Mouse (Mus musculus) limb, embryonic 15.5 days (tissue): Measurements from ENCODE around the gene Cenpm. TPM values are rescaled to one million over a fixed set of nuclear protein-coding genes. Genes with fewer than 3 reads are reported as not detected.

ENCODE experiments used
- ATAC-seq: fragments of 200-750 bp; cut with Nextera tagmentation; 2 replicates; pipeline ENCODE4 v1.8.0; 2017; ENCODE audit warnings: low read depth, moderate TSS enrichment; ENCODE audit not compliant: insufficient number of reproducible peaks, low FRiP score, low TSS enrichment
- H3K27ac ChIP-seq: fragments of 300-500 bp; sonication (generic); 2 replicates; pipeline ENCODE4 v1.5.1; 2015; ENCODE audit warnings: moderate library complexity, mild to moderate bottlenecking, inconsistent platforms
- H3K27me3 ChIP-seq: fragments of 300-500 bp; sonication (generic); 2 replicates; pipeline ENCODE4 v1.6.1; 2015; ENCODE audit warnings: inconsistent platforms
- H3K36me3 ChIP-seq: fragments of 300-500 bp; sonication (generic); 2 replicates; pipeline ENCODE4 v1.6.1; 2015; ENCODE audit warnings: inconsistent platforms
- H3K4me1 ChIP-seq: fragments of 300-500 bp; sonication (generic); 2 replicates; pipeline ENCODE4 v1.6.1; 2015; ENCODE audit warnings: inconsistent platforms
- H3K4me2 ChIP-seq: fragments of 300-500 bp; sonication (generic); 2 replicates; pipeline ENCODE4 v1.6.1; 2015; ENCODE audit warnings: mild to moderate bottlenecking, inconsistent platforms
- H3K4me3 ChIP-seq: fragments of 300-500 bp; sonication (generic); 2 replicates; pipeline ENCODE4 v1.5.1; 2015; ENCODE audit warnings: mild to moderate bottlenecking, inconsistent platforms
- H3K9ac ChIP-seq: fragments of 300-500 bp; sonication (generic); 2 replicates; pipeline ENCODE4 v1.6.1; 2015; ENCODE audit warnings: inconsistent platforms
- H3K9me3 ChIP-seq: fragments of 300-500 bp; sonication (generic); 2 replicates; pipeline ENCODE4 v1.6.1; 2016; ENCODE audit warnings: inconsistent platforms
- WGBS: fragments of 180-500 bp; shearing (Covaris S2); methylation state at CpG from one replicate; pipeline ENCODE4 v1.1.7; 2015; 5-methylcytosine and 5-hydroxymethylcytosine counted together
- polyA plus RNA-seq: library from polyadenylated mRNA; unstranded; fragments of >200 nt; fragmentation: Nextera tagmentation; extraction: Ambion mirVana; gene quantifications from 2 replicates; pipeline ENCODE4 v1.2.1, GENCODE M21; 2015

The Cenpm gene
- polyA plus RNA-seq, 1 experiment from 2014 or later: 49.5 TPM

DNA sequence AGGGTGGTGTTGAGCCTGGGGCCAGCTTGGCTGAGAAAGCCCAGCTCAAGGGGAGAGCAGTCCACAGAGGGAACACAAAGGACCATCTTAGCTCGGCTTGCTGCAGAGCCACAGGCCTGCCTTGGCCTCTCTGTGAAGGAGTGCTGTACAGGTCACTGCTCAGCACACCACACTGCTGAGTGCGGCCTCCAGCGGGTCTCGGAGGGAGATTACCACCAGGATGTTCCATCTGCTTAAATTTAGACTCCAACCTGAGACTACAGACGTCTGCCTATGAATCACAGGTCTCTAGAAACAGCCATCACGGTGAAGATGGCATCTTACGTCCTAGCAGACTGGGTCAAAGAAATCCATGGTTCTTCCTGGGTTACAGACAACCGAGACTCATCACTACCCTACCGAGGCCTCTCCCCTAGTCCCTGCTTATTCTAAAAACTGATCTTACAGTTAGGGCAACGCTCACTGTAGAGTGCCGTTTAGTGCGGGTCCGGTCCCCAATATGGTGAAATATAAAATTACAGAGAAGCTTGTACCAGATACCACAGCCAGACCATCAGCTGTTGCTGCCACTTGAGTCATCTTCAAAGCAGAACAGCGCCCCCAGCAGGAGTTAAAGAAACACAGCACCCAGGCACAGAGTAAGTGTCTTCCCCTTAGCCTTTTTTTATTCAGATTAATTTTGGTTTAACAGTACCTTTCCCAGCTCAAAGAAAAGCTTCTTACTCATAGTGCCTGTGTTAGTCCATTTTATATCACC lies 23.3 kb downstream of the Cenpm start:
- Histone ChIP-seq H3K36me3 (no peaks in the 10 kb centered on the region), H3K27ac (no peak overlapping the region), H3K9me3 (no peaks in the 10 kb centered on the region), H3K9ac (no peak overlapping the region), H3K4me2 (no peak overlapping the region), H3K27me3 (peaks cover 49% of the 10 kb centered on the region), H3K4me3 (no peak overlapping the region), H3K4me1 (peaks cover 21% of the 10 kb centered on the region)
- no peak for ATAC-seq
- 67% methylated on average over 14 of the region's 14 CpGs for WGBS

DNA sequence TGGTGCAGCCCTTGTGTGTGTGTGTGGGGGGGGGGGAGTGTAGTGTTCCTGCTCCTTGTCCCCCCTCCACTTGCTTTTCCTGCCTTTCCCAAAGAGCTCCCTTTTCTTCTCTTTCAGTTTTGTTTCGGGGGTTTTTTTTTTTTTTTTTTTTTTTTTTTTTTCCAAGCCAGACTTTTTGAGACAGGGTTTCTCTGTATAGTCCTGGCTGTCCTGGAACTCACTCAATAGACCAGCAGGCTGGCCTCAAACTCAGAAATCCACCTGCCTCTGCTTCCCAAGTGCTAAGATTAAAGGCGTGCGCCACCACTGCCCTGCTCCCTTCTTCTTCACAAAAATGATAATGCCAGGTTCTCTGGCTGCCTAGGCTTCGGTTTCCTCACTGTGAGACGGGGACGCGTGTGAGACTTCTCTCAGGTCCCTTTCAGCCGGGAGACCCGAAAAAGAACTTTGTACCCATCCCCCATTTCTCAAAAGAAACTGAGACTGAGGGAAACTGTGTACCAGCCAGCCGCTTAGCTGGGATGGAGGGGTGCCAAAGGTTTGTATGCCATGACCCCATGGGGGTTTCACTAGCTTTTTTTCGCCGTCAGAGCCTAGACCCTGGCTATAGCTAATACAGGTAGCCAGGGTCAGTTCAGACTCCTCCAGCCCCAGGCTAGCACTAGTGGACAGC lies 24.4 kb downstream of the Cenpm start:
- no peaks in the 10 kb centered on the region for H3K9me3 ChIP-seq
- no peak overlapping the region for H3K27ac ChIP-seq
- peaks cover 54% of the 10 kb centered on the region for H3K27me3 ChIP-seq
- no peaks in the 10 kb centered on the region for H3K36me3 ChIP-seq
- no peak overlapping the region for H3K4me2 ChIP-seq
- 72% methylated on average over 11 of the region's 12 CpGs for WGBS
- ATAC-seq: no peak
- H3K9ac ChIP-seq: no peak overlapping the region
- no peak overlapping the region for H3K4me3 ChIP-seq
- H3K4me1 ChIP-seq: peaks cover 31% of the 10 kb centered on the region

DNA sequence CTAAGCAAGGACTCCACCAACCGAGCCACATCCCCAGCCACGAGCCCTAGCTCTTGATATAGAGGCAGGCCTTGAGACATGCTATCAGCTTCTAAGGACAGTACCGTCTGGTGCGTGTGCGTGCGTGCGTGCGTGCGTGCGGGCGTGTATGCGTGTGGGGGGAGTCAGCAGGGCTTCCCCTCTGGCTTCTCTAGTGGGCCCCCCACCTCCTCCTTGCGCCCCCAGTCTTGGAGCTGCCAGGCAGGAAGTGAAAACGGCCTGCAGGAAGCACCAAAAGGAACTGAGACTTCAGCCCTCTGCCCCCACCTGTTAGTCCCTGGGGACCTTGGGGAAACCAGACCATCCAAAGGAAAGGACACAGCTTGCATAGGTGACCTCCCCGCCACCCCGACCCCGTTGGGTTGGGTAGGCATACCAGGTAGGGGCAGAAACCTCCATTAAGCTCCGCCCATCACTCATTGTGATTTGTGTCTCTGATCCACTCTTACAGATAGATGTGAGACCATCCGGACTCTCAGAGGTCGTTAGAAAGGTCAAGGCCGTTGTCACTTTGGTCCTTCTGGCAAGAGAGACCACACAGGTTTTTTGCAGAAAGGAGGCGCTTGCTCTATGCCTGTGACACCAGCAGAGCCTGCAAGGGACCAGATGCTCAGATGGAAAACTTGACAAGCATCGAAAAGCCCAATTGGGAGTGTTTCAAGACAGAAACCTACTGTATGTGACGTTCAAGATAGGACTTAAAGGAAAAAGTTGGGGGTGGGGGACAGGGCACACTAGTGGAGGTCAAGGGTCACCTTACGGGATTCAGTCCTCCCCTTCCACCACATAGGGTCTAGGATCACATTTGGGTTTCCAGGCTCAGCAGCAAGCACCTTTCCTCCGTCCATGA lies 25.5 kb downstream of the Cenpm start:
- no peaks in the 10 kb centered on the region for H3K9me3 ChIP-seq
- peaks cover 23% of the 10 kb centered on the region for H3K4me1 ChIP-seq
- no peak overlapping the region for H3K27ac ChIP-seq
- H3K4me2 ChIP-seq: no peak overlapping the region
- no peak overlapping the region for H3K4me3 ChIP-seq
- no peak for ATAC-seq
- no peaks in the 10 kb centered on the region for H3K36me3 ChIP-seq
- H3K27me3 ChIP-seq: peaks cover 52% of the 10 kb centered on the region
- no peak overlapping the region for H3K9ac ChIP-seq
- WGBS: 75% methylated on average over 26 of the region's 26 CpGs

DNA sequence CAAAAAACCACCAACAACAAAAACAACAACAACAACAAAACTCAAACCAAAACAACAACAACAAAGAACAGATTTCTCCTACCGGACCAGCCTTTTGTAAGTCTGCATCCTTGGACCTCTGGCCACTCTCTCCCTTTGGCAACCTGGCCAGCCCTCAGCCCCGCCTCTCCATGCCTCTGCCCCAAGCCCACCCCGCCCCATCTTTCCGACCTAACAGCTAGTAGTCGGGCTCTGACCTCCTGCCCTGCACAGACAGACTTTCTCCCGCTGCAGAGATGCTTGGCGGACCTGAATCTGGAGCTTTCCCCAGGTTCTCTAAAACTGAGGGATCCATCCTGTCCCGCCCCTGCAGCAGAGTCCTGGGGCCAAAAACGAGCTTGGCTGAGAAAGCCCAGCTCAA lies 26.6 kb downstream of the Cenpm start:
- Histone ChIP-seq H3K27me3 (peaks cover 54% of the 10 kb centered on the region), H3K4me2 (no peak overlapping the region), H3K4me1 (peaks cover 19% of the 10 kb centered on the region), H3K27ac (no peak overlapping the region), H3K9ac (no peak overlapping the region), H3K36me3 (no peaks in the 10 kb centered on the region), H3K4me3 (no peak overlapping the region), H3K9me3 (no peaks in the 10 kb centered on the region)
- ATAC-seq: no peak
- WGBS: 33% methylated on average over 9 of the region's 9 CpGs

DNA sequence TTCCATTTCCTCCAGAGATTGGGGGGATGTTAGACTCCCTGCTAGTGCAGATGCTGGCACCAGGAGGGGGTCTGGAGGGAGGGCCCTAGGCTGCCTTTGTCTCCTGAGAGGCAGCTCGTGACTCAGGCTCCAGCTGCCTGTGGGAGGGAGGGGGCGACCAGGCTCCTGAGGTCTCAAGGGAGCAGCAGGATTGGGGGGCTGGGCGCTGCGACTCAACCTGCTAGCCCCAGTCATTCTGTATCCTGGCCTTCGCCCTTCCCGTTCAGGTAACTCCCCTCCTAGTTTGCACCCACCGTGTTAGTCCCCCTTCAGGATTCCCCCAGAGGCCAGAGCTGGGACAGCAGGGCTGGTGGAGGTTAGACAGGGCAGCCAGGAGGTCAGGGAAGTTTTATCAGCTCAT lies 27.5 kb downstream of the Cenpm start:
- peaks cover 28% of the 10 kb centered on the region for H3K4me1 ChIP-seq
- H3K9me3 ChIP-seq: no peaks in the 10 kb centered on the region
- H3K4me2 ChIP-seq: no peak overlapping the region
- peaks cover 61% of the 10 kb centered on the region for H3K27me3 ChIP-seq
- no peaks in the 10 kb centered on the region for H3K36me3 ChIP-seq
- no peak for ATAC-seq
- H3K4me3 ChIP-seq: no peak overlapping the region
- no peak overlapping the region for H3K9ac ChIP-seq
- 23% methylated on average over 7 of the region's 7 CpGs for WGBS
- H3K27ac ChIP-seq: no peak overlapping the region

DNA sequence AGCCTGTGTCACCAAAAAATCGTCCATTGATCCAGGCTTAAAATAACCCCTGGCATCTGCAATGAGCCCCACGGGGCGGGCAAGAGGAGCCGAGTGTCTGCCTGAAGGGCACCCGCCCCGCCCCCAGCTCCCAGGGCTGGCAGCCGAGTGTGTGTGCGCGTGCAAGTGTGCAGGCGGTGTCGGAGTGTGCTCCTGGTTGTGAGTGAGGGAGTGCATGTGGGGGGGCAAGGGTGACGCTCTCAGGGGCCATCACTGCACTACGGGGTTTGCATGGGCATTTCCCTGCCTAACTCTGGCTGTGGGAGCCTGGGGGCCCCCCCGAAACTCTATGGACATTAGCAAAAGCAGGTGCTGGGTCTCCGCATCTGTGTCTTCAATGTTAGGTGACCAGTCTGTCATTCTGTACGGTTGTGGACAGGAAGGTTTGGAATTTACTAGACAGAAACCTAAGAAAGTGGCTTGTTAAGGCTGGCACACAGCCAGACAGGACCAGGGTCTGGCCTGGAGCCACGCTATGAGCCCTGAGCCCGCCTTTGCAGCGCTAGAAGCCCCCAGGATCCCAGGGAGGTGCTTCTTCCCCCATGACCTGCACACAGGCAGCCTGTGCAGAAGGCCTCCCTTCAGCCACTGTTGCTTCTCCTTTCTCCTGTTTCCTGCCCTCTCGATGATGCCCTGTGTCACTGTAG lies 28.3 kb downstream of the Cenpm start:
- ATAC-seq: no peak
- H3K9me3 ChIP-seq: no peaks in the 10 kb centered on the region
- WGBS: 42% methylated on average over 20 of the region's 20 CpGs
- H3K27me3 ChIP-seq: peaks cover 68% of the 10 kb centered on the region
- H3K9ac ChIP-seq: no peak overlapping the region
- H3K36me3 ChIP-seq: no peaks in the 10 kb centered on the region
- H3K27ac ChIP-seq: no peak overlapping the region
- no peak overlapping the region for H3K4me2 ChIP-seq
- peaks cover 35% of the 10 kb centered on the region for H3K4me1 ChIP-seq
- no peak overlapping the region for H3K4me3 ChIP-seq

DNA sequence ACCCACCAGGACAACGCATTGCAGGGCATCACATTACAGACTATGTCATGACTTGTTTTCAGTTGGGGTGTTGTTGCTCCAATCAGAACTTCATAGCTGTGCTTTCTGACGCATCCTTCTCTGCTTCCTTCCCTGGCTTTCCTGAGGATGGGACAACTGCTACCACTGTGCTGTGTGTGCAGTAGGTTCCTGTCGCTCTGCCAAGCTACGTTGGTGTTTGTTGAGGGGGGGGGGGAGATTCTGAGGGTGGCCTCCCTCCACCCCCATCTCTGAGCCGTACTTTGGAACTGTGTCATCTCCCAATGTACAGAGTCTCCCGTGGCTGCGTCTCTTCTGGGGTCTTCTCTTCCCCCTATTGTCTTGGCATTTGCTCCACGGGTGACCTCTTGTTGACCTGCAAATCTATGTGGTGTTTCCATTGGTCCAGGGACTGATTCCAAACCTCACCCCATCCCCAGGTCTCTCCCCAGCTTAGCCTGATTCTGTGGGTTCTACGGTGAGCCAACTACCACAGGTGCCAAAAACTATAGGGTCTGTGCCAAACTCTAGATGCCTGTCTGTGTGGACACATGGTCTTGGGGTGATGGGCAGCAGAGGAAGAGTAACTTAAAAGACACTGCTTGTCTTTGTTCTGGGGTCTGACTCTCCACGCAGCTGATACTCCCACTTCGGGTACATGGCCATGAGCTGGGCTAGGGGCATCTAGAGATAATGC lies 29.1 kb downstream of the Cenpm start:
- H3K4me2 ChIP-seq: no peak overlapping the region

DNA sequence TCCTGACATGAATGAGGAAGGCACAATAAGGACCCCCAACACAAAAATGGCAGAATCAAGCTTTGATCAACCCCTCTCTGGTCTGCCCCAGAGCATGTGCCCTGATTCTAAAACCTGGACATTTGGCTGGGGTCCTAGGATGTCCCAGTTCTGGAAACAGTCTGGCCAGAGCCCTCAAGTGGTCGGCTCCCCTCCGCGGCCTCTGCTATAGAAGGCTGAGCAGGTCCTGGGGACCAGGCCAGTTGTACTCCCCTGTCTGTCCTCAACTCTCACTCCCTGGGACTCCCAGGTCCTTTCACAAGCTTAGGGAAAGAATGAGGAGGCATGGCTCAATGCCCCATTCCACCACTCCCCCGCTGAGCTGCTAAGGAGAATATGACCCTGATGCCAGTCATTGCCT lies 31.3 kb downstream of the Cenpm start:
- Histone ChIP-seq H3K27me3 (peaks cover 89% of the 10 kb centered on the region), H3K9me3 (no peaks in the 10 kb centered on the region), H3K4me2 (no peak overlapping the region), H3K4me1 (peaks cover 40% of the 10 kb centered on the region), H3K9ac (no peak overlapping the region), H3K27ac (no peak overlapping the region), H3K4me3 (no peak overlapping the region), H3K36me3 (no peaks in the 10 kb centered on the region)
- 20% methylated on average over 4 of the region's 4 CpGs for WGBS
- ATAC-seq: no peak

More for the DNA sequence above, 29.1 kb downstream of the Cenpm start:
- H3K9ac ChIP-seq: no peak overlapping the region
- H3K27me3 ChIP-seq: peaks cover 68% of the 10 kb centered on the region
- no peak overlapping the region for H3K27ac ChIP-seq
- 38% methylated on average over 11 of the region's 11 CpGs for WGBS
- no peak overlapping the region for H3K4me3 ChIP-seq
- H3K36me3 ChIP-seq: no peaks in the 10 kb centered on the region
- no peak for ATAC-seq
- H3K4me1 ChIP-seq: peaks cover 40% of the 10 kb centered on the region
- H3K9me3 ChIP-seq: no peaks in the 10 kb centered on the region

DNA sequence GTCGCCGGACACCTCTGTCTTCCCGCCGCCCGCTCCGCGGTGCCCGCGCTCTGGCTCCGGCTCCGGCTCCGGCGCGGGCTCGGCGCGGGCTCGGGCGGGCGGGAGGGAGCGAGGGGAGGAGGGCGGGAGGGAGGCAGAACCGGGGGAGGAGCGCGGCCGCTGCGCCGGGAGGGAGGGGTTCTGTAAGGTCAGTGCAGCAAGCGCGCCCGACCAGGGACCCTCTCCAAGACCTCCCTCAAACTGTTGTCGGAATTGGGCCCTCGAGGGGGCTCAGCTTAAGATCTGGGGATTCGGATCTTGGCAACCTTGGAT lies 31.8 kb downstream of the Cenpm start, which contains the start of gene Shisa8:
Gene Shisa8 (minus strand): TSS at position 64 of the 312 bp plus-strand sequence.
- Histone ChIP-seq H3K4me1 (peaks cover 40% of the 10 kb centered on the region), H3K9me3 (no peaks in the 10 kb centered on the region), H3K4me3 (peak within 1 kb of the TSS; percentile 49), H3K9ac (peak within 1 kb of the TSS; percentile 26; the same call in 1 of the 2 replicates), H3K27ac (no peak within 1 kb of the TSS), H3K4me2 (peak within 1 kb of the TSS; percentile 94), H3K36me3 (no peaks in the 10 kb centered on the region), H3K27me3 (peaks cover 94% of the 10 kb centered on the region)
- no peak for ATAC-seq
- WGBS: 1% methylated on average over 31 of the region's 34 CpGs

DNA sequence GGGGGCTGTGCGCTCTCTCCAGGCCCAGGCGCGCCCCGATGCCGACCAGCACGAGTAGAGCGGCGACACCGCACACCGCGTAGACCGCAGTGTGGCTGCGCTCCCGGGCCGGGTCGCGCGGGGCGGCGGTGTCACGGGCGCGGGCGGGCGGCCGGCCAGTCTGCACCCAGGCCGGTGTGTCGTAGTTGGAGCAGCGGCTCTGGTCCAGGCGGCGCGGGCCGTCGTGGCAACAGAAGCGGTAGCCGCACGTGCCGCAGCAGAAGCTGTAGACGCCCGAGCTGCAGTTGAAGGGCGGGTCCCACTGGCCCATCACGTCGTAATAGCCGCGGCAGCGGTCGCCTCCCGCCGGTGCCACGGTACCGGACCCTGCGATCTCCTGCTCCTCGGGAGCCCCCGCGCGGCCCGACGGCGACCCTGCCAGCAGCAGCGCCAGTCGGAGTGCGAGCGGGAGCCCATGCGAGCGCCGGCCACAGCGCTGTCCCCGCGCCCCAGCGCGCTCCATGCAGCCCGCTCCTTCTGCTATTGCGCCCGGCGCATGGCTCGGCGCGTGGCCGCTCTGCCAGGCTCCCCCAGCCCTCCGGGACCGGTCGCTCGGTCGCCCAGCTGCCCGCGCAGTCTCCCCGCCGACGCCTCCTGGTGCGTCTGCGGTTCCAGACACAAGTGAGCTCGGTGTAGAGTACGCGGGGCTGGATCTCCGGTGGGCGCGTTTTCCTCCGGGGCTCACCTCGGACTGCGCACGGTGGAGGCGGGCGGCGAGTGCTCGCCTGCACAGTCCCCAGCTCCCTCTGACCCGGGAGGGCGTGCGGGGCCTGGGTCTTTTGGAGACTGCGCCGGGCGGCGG lies 32.4 kb downstream of the Cenpm start:
- Histone ChIP-seq H3K36me3 (no peaks in the 10 kb centered on the region), H3K27ac (no peak overlapping the region), H3K4me3 (peak overlapping the region; percentile 49), H3K4me2 (peak overlapping the region; percentile 94), H3K9ac (peak overlapping the region; percentile 26; the same call in 1 of the 2 replicates), H3K4me1 (peaks cover 43% of the 10 kb centered on the region), H3K9me3 (no peaks in the 10 kb centered on the region), H3K27me3 (peaks cover 97% of the 10 kb centered on the region)
- under 1% methylated on average over 106 of the region's 112 CpGs for WGBS
- no peak for ATAC-seq
